Mouse (Mus musculus) neural tube, embryonic 15.5 days (tissue): ENCODE measurements around the gene Taar7d. TPM values are rescaled to one million over a fixed set of nuclear protein-coding genes. Genes with fewer than 3 reads are reported as not detected.

Source experiments
- ATAC-seq: fragments of 200-750 bp; cut with Nextera tagmentation; 2 replicates; pipeline ENCODE4 v1.8.0; 2017; ENCODE audit warnings: mild to moderate bottlenecking, moderate TSS enrichment, moderate library complexity; ENCODE audit not compliant: low FRiP score
- H3K27ac ChIP-seq: fragments of 300-500 bp; sonication (generic); replicated peaks from 2 replicates; pipeline ENCODE4 v1.5.1; 2015; ENCODE audit warnings: mild to moderate bottlenecking, inconsistent platforms
- H3K27me3 ChIP-seq: fragments of 300-500 bp; sonication (generic); replicated peaks from 2 replicates; pipeline ENCODE4 v1.6.1; 2015; ENCODE audit warnings: inconsistent platforms
- H3K36me3 ChIP-seq: fragments of 300-500 bp; sonication (generic); 2 replicates; pipeline ENCODE4 v1.6.1; 2015; ENCODE audit warnings: inconsistent platforms
- H3K4me1 ChIP-seq: fragments of 300-500 bp; sonication (generic); 2 replicates; pipeline ENCODE4 v1.6.1; 2015; ENCODE audit warnings: inconsistent platforms
- H3K4me2 ChIP-seq: fragments of 300-500 bp; sonication (generic); 2 replicates; pipeline ENCODE4 v1.6.1; 2015; ENCODE audit warnings: inconsistent platforms, mild to moderate bottlenecking, moderate library complexity
- H3K4me3 ChIP-seq: fragments of 300-500 bp; sonication (generic); replicated peaks from 2 replicates; pipeline ENCODE4 v1.5.1; 2015; ENCODE audit warnings: mild to moderate bottlenecking, inconsistent platforms
- H3K9ac ChIP-seq: fragments of 300-500 bp; sonication (generic); replicated peaks from 2 replicates; pipeline ENCODE4 v1.6.1; 2015; ENCODE audit warnings: mild to moderate bottlenecking, inconsistent platforms
- H3K9me3 ChIP-seq: fragments of 300-500 bp; sonication (generic); replicated peaks from 2 replicates; pipeline ENCODE4 v1.6.1; 2016; ENCODE audit warnings: inconsistent platforms
- WGBS: fragments of 180-500 bp; shearing (Covaris S2); methylation state at CpG from one replicate; pipeline ENCODE4 v1.1.7; 2015; ENCODE audit warnings: mixed read lengths; 5-methylcytosine and 5-hydroxymethylcytosine counted together
- polyA plus RNA-seq: library from polyadenylated mRNA; unstranded; fragments of >200 nt; fragmentation: Nextera tagmentation; extraction: Ambion mirVana; gene quantifications from 2 replicates; pipeline ENCODE4 v1.2.1, GENCODE M21; 2015

Taar7d gene
- polyA plus RNA-seq = not detected in 2 replicates

DNA sequence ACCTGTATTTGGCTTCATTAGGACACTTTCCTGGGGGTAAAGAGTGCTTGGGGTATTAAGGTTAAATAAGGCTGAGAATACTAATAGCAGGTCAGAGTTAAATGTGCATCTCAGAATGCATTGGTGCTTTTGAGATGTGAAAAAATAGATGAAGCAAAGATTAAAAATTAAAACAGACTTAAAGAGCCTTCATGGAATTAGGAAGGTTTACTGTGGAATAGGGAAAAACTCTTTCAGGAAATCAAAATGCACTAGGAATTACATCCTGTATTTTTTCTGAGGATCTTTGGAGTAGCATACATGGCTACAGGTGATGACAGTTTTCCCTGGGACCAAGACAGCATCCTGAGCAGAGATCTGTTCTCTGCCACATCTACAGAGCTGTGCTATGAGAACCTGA is at the start of gene Taar7d:
Taar7d (plus strand) TSS at position 301 of the 400 bp plus-strand sequence.
- no peak for ATAC-seq
- Histone ChIP-seq H3K9me3 (no peaks in the 10 kb centered on the region), H3K27me3 (no peaks in the 10 kb centered on the region), H3K4me3 (no peak within 1 kb of the TSS), H3K4me2 (no peak within 1 kb of the TSS), H3K9ac (no peak within 1 kb of the TSS), H3K4me1 (no peaks in the 10 kb centered on the region), H3K36me3 (no peaks in the 10 kb centered on the region), H3K27ac (no peak within 1 kb of the TSS)

DNA sequence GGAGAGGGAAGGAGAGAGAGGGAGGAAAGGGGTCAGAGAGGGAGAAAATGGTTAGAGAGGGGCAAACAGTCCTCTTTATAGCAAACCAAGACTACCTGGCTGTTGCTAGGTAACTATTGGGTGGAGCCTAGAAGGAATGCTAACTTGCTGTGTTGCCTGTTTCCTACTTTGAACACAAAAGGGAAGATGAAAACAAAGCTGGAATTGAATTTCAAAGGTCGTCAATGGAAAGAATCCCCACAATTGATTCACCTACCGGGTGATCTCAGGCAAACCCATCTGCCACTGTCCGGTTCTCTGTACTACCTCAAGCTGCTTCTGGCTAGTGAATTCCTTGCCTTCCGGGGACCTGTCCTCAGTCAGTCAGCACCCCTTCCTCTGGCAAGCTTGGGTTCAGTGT is 49.1 kb upstream of the Taar7d start:
- ATAC-seq = no peak
- WGBS = 42% methylated on average over 4 of the region's 4 CpGs
- H3K9ac ChIP-seq = no peak overlapping the region

DNA sequence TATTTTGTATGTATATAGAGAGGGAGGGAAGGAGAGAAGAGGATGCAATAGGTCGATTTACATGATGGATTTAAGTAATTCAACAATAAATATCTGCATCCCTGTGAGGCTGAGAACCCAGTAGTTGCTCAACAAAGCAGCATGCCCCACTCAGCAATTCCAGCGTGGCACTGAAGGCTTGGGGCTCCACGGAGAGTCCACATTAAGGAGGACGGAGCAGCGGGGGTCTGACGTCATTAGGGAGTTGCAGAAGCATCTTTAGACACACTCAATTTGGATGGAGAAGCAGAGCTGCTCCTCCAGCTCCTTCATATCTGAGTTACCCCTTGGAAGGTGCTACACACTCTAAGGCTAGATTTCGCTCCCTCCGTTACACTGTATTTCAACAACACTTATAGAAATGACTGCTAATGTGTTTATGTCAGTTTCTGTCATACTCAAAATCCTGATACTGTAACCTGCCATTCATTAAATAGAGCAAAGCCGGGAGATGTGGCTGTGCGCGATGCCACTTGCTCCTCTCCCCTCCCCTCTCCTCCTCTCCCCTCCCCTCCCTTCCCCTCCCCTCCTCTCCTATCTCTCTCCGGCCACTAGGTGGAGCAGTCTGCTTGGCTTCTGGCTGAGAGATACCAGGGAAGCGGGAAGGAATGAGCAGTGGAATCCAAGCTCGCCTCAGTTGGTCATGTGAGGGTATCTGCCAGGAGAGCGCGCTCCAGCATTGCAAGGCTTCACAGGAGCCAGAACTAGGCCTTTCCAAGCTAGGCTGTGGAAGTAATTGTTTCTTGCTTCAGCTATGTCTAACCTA is 47.9 kb upstream of the Taar7d start:
- H3K9ac ChIP-seq = no peak overlapping the region
- no peak overlapping the region for H3K27ac ChIP-seq
- H3K27me3 ChIP-seq = no peaks in the 10 kb centered on the region
- no peak overlapping the region for H3K4me2 ChIP-seq
- no peaks in the 10 kb centered on the region for H3K36me3 ChIP-seq
- H3K9me3 ChIP-seq = no peaks in the 10 kb centered on the region
- no peak overlapping the region for H3K4me3 ChIP-seq
- H3K4me1 ChIP-seq = no peaks in the 10 kb centered on the region
- WGBS = 41% methylated on average over 16 of the region's 16 CpGs
- peak; percentile 82 for ATAC-seq

More for the DNA sequence above, 49.1 kb upstream of the Taar7d start:
- Histone ChIP-seq H3K4me3 (no peak overlapping the region), H3K4me1 (no peaks in the 10 kb centered on the region), H3K27me3 (no peaks in the 10 kb centered on the region), H3K4me2 (no peak overlapping the region), H3K36me3 (no peaks in the 10 kb centered on the region), H3K27ac (no peak overlapping the region), H3K9me3 (no peaks in the 10 kb centered on the region)

DNA sequence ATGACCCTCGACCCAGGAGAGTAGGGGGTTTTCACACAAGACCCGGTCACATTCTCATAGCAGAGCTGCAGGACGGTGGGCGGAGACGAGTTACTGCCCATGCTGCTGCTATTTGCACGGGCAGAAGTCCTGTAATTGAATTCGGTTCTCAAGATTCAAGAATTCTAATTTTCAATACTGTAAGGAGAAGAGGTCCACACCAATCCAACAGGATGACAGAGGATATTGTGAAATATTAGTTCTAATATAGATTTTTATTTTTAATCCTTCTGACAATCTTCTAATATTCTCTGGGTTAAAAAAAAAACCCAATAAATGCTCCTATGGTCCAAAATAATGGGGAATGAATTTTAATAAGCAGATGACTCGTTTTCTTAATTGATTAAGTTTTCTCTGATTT is 41.5 kb upstream of the Taar7d start, which contains the start of gene Taar6:
Taar6 (minus strand) TSS at position 101 of the 400 bp plus-strand sequence.
- no peak for ATAC-seq
- Histone ChIP-seq H3K27ac (no peak within 1 kb of the TSS), H3K9me3 (no peaks in the 10 kb centered on the region), H3K9ac (no peak within 1 kb of the TSS), H3K4me3 (no peak within 1 kb of the TSS), H3K36me3 (no peaks in the 10 kb centered on the region), H3K4me2 (no peak within 1 kb of the TSS), H3K27me3 (no peaks in the 10 kb centered on the region), H3K4me1 (no peaks in the 10 kb centered on the region)
- WGBS = 79% methylated on average over 8 of the region's 8 CpGs

DNA sequence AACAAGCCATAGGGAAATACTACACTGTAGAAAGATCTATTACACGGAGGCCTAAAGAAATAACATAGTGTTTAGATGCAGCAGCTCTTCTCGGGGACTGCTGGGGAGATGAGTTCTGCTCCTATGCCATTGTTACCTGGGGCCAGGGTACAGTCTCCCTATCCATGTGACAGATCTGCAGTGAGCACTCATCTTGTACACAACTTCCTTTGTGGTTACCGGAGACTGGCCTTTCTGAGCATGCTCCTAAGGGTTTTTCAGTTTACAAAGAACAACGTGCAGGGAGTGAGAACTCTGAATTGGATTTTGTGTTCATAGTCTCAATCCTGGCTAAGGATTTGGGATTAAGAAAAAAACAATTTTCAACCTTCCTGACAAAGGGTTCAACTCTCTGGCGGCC is 40.6 kb upstream of the Taar7d start:
- no peak overlapping the region for H3K4me2 ChIP-seq
- no peak overlapping the region for H3K4me3 ChIP-seq
- no peaks in the 10 kb centered on the region for H3K9me3 ChIP-seq
- H3K27ac ChIP-seq = no peak overlapping the region
- 81% methylated on average over 5 of the region's 5 CpGs for WGBS
- no peaks in the 10 kb centered on the region for H3K36me3 ChIP-seq
- no peaks in the 10 kb centered on the region for H3K27me3 ChIP-seq
- no peaks in the 10 kb centered on the region for H3K4me1 ChIP-seq
- no peak for ATAC-seq
- H3K9ac ChIP-seq = no peak overlapping the region

DNA sequence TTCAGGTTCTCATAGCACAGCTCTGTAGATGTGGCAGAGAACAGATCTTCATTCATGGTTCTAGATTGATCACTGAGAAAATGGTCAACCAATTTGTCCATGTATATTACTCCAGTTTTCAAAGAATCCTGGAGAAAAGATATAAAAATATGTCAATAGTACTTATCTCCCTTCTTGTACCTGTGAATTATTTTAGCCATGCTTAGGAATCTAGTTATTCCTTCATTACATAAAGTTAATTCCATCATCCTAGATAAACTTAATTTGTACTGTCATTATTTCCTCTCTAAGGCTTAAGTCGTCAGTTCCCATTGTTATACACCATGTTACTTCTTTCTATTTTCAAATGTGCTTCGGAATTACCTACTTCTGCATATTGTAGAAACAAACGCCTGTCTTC is 33.6 kb upstream of the Taar7d start, which contains the start of gene Taar7a:
Taar7a (minus strand) TSS at position 101 of the 400 bp plus-strand sequence.
- ATAC-seq = no peak
- no peak within 1 kb of the TSS for H3K4me3 ChIP-seq
- H3K9ac ChIP-seq = no peak within 1 kb of the TSS
- H3K4me2 ChIP-seq = no peak within 1 kb of the TSS
- no peaks in the 10 kb centered on the region for H3K9me3 ChIP-seq
- H3K27me3 ChIP-seq = no peaks in the 10 kb centered on the region
- no peak within 1 kb of the TSS for H3K27ac ChIP-seq
- 87% methylated on average over 3 of the region's 3 CpGs for WGBS
- no peaks in the 10 kb centered on the region for H3K4me1 ChIP-seq
- H3K36me3 ChIP-seq = no peaks in the 10 kb centered on the region

DNA sequence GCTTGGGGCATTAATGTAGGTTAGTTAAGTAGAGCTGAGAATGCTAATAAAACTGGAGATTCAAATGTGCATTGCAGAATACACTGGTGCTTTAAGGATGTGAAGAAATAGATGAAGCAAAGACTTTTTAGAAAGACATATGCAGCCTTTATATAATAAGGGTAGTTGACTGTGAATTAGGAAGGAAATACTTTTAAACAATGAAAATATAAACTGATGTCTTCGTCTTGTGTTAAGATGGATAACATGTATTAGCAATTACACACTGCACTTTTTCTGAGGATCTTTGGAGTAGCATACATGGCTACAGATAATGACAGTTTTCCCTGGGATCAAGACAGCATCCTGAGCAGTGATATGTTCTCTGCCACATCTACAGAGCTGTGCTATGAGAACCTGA is 27.4 kb upstream of the Taar7d start, which contains the start of gene Taar7b:
Taar7b (plus strand) TSS at position 301 of the 400 bp plus-strand sequence.
- no peaks in the 10 kb centered on the region for H3K9me3 ChIP-seq
- H3K4me3 ChIP-seq = no peak within 1 kb of the TSS
- H3K4me2 ChIP-seq = no peak within 1 kb of the TSS
- H3K4me1 ChIP-seq = no peaks in the 10 kb centered on the region
- H3K27me3 ChIP-seq = no peaks in the 10 kb centered on the region
- no peak within 1 kb of the TSS for H3K27ac ChIP-seq
- ATAC-seq = no peak
- WGBS = 84% methylated on average over 1 of the region's 1 CpGs
- H3K36me3 ChIP-seq = no peaks in the 10 kb centered on the region
- H3K9ac ChIP-seq = no peak within 1 kb of the TSS

DNA sequence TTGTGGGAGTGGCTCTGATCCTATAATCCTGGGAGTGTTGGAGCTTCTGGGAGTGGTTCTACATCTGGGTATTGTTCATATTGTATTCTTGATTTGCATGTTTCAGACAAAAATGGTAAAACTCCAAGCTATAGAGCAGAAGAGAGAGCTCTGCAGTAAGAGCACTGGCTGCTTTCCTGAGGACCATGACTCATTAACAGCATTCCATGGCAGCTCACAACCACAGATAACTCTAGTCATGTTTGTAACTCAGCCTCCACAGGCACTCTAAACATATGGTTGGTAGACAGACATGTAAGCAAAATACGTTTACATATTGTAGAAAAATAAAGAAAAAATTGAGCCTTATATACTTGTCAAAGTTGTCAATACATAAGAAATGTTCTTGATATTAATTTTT is 20.6 kb upstream of the Taar7d start:
- WGBS = 80% methylated on average over 1 of the region's 1 CpGs
- Histone ChIP-seq H3K36me3 (no peaks in the 10 kb centered on the region), H3K9ac (no peak overlapping the region), H3K4me1 (no peaks in the 10 kb centered on the region), H3K9me3 (no peaks in the 10 kb centered on the region), H3K27ac (no peak overlapping the region), H3K4me3 (no peak overlapping the region), H3K27me3 (no peaks in the 10 kb centered on the region), H3K4me2 (no peak overlapping the region)
- no peak for ATAC-seq

DNA sequence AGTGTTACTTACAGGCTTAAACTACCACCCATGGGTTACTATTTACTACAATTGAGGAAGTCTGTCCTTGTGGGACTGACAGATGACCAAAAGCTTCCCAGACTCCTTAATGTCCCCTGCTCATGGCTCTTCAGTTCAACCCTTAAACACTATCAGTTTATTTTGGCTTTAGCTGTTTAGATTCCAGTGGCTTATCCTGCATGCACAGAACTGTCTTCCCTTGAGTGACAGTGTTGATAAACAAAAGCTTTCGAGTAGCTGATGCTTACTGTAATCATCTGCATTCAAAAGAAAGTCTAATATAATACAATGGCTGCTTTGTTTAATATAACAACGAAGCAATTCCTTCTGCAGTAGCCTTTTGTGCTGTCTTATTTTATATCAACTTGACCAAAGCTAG is 20.0 kb upstream of the Taar7d start:
- WGBS = 69% methylated on average over 2 of the region's 2 CpGs
- Histone ChIP-seq H3K27me3 (no peaks in the 10 kb centered on the region), H3K27ac (no peak overlapping the region), H3K4me2 (no peak overlapping the region), H3K4me3 (no peak overlapping the region), H3K4me1 (no peaks in the 10 kb centered on the region), H3K36me3 (no peaks in the 10 kb centered on the region), H3K9ac (no peak overlapping the region), H3K9me3 (no peaks in the 10 kb centered on the region)
- ATAC-seq = no peak

DNA sequence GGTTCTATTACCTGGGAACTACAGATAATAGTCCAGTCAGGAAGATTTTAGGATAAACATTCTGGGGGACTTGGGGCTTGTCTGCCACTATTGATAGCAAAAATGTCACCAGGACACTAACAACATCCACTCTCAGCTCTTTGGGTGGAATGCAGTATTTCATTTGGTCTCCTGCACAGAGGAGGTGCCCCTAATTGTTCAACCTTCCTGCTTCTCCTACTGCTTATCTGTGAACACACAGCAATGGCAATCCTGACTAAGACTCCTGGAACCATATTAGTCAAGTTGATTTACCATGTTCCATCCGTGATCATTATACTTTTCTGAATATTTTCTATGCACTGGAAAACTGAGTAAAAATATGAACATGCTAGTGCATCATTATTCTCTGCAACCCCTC is 18.9 kb upstream of the Taar7d start:
- H3K4me1 ChIP-seq = no peaks in the 10 kb centered on the region
- WGBS = 79% methylated on average over 1 of the region's 1 CpGs
- H3K27ac ChIP-seq = no peak overlapping the region
- H3K27me3 ChIP-seq = no peaks in the 10 kb centered on the region
- H3K9ac ChIP-seq = no peak overlapping the region
- H3K4me3 ChIP-seq = no peak overlapping the region
- H3K9me3 ChIP-seq = no peaks in the 10 kb centered on the region
- H3K36me3 ChIP-seq = no peaks in the 10 kb centered on the region
- no peak for ATAC-seq
- no peak overlapping the region for H3K4me2 ChIP-seq

DNA sequence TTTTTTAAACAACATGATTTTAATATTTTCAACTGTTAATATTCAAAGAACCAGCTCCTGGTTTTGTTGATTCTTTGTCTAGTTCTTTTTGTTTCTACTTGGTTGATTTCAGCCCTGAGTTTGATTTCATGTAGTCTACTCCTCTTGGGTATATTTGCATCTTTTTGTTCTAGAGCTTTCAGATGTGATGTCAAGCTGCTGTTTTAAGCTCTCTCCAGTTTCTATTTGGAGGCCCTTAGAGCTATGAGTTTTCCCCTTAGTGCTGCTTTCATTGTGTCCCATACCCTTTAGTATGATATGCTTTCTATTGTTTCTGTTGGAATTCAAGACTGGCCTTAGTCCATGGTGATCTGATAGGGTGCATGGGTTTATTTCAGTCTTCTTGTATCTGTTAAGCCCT is 4.3 kb downstream of the Taar7d start:
- H3K9me3 ChIP-seq = no peaks in the 10 kb centered on the region
- no peaks in the 10 kb centered on the region for H3K27me3 ChIP-seq
- no peak overlapping the region for H3K4me2 ChIP-seq
- H3K4me3 ChIP-seq = no peak overlapping the region
- H3K36me3 ChIP-seq = no peaks in the 10 kb centered on the region
- no peak overlapping the region for H3K9ac ChIP-seq
- no peaks in the 10 kb centered on the region for H3K4me1 ChIP-seq
- no peak for ATAC-seq
- no peak overlapping the region for H3K27ac ChIP-seq

DNA sequence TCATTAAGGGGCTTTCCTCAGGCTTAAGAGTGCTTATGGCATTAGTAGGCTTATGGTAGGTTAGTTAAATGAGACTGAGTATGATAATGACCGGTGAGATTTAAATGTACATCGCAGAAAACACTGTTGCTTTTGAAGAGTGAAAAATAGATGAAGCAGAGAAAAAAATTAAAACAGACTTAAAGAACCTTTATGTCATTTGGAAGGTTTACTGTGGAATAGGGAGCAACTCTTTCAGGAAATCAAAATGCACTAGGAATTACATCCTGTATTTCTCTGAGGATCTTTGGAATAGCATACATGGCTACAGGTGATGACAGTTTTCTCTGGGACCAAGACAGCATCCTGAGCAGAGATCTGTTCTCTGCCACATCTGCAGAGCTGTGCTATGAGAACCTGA is 10.3 kb downstream of the Taar7d start, which contains the start of gene Taar7e:
Taar7e (plus strand) TSS at position 301 of the 400 bp plus-strand sequence.
- no peak within 1 kb of the TSS for H3K4me3 ChIP-seq
- H3K27me3 ChIP-seq = no peaks in the 10 kb centered on the region
- H3K4me1 ChIP-seq = no peaks in the 10 kb centered on the region
- no peak within 1 kb of the TSS for H3K4me2 ChIP-seq
- H3K27ac ChIP-seq = no peak within 1 kb of the TSS
- no peaks in the 10 kb centered on the region for H3K36me3 ChIP-seq
- ATAC-seq = no peak
- H3K9ac ChIP-seq = no peak within 1 kb of the TSS
- no peaks in the 10 kb centered on the region for H3K9me3 ChIP-seq
- 94% methylated on average over 2 of the region's 2 CpGs for WGBS
